Mouse (Mus musculus) heart, adult 10 weeks (tissue): ENCODE data around the gene Fhl3. TPM values are rescaled to one million over a fixed set of nuclear protein-coding genes. Genes with fewer than 3 reads are reported as not detected.

Experiments used
- polyA plus RNA-seq: library from polyadenylated mRNA; stranded (reverse); fragments of 350-450 nt; fragmentation: Illumina TruSeq; extraction: RNeasy Lipid Tissue Mini Kit (QIAGEN cat#74804); gene quantifications from one replicate; pipeline ENCODE4 v1.2.3, GENCODE M21; 2014; ENCODE audit warnings: low read depth, low replicate concordance

The Fhl3 gene
- 5.1 TPM for polyA plus RNA-seq

GRCm38 (mm10) chr4:124700248-124700971 is at the start of gene Fhl3:
Gene Fhl3 (plus strand): TSS chr4:124700701.

GRCm38 (mm10) chr4:124656518-124656853 is 44.0 kb upstream of the Fhl3 start, which contains the start of gene Pou3f1:
Gene Pou3f1 (plus strand): TSS chr4:124656807.

GRCm38 (mm10) chr4:124693135-124693894 is 7.2 kb upstream of the Fhl3 start, which contains the start of gene Utp11:
Gene Utp11 (minus strand): TSS chr4:124693600.

GRCm38 (mm10) chr4:124714545-124715481 is 14.3 kb downstream of the Fhl3 start, which contains the start of gene Sf3a3:
Gene Sf3a3 (plus strand): TSS chr4:124714776.

GRCm38 (mm10) chr4:124741376-124742343 is 41.2 kb downstream of the Fhl3 start, which contains the start of gene Inpp5b:
Gene Inpp5b (plus strand): TSS chr4:124741850.

Other genes starting within 250 kb of the Fhl3 start
- not detected for gene 3100002H09Rik, start 89.9 kb upstream of the Fhl3 start, polyA plus RNA-seq
- gene Pou3f1, start 43.9 kb upstream of the Fhl3 start, polyA plus RNA-seq: not detected
- gene Utp11, start 7.1 kb upstream of the Fhl3 start, polyA plus RNA-seq: 18.4 TPM
- gene Sf3a3, start 14.1 kb downstream of the Fhl3 start, polyA plus RNA-seq: 25.4 TPM
- gene Inpp5b, start 41.1 kb downstream of the Fhl3 start, polyA plus RNA-seq: 14.0 TPM
- 9.6 TPM for gene Mtf1, start 101.4 kb downstream of the Fhl3 start, polyA plus RNA-seq
- 25.6 TPM for gene Yrdc, start 150.0 kb downstream of the Fhl3 start, polyA plus RNA-seq
- gene 1110065P20Rik, start 150.5 kb downstream of the Fhl3 start, polyA plus RNA-seq: 20.3 TPM
- gene Maneal, start 161.5 kb downstream of the Fhl3 start, polyA plus RNA-seq: 0.42 TPM
- gene Epha10, start 180.2 kb downstream of the Fhl3 start, polyA plus RNA-seq: not detected
- 9.6 TPM for gene 9930104L06Rik, start 236.3 kb downstream of the Fhl3 start, polyA plus RNA-seq
- gene Cdca8, start 238.6 kb downstream of the Fhl3 start, polyA plus RNA-seq: 0.55 TPM